Mouse (Mus musculus) E14TG2a.4 (cell line): ENCODE measurements around the gene Kctd6.

Experiments used
- H3K27me3 ChIP-seq: 2 replicates; pipeline ENCODE4 v1.6.1; 2014; ENCODE audit warnings: low read length, control low read depth; ENCODE audit not compliant: insufficient read depth
- H3K36me3 ChIP-seq: 2 replicates; pipeline ENCODE4 v1.6.1; 2014; ENCODE audit warnings: low read length, control low read depth; ENCODE audit not compliant: insufficient read depth
- H3K4me1 ChIP-seq: replicated peaks from 2 replicates; pipeline ENCODE4 v1.6.1; 2014; ENCODE audit warnings: low read depth, low read length, control low read depth
- H3K4me3 ChIP-seq: replicated peaks from 2 replicates; pipeline ENCODE4 v1.5.1; 2014; ENCODE audit warnings: mild to moderate bottlenecking, low read length
- H3K9me3 ChIP-seq: 2 replicates; pipeline ENCODE4 v1.6.1; 2014; ENCODE audit warnings: low read length, control low read depth
- CTCF ChIP-seq: conservative IDR thresholded peaks from 2 replicates; pipeline ENCODE4 v1.5.1; 2014; ENCODE audit warnings: low read length
- NANOG ChIP-seq: IDR thresholded peaks from 2 replicates; pipeline ENCODE4 v1.6.1; 2014; ENCODE audit warnings: borderline replicate concordance, low read length, mixed read lengths
- POU5F1 ChIP-seq: IDR thresholded peaks from 2 replicates; pipeline ENCODE4 v1.6.1; 2014; ENCODE audit warnings: low read length, borderline replicate concordance

Gene Kctd6

GRCm38 (mm10) chr14:8186278-8187045 lies 27.5 kb upstream of the Kctd6 start:
- TF ChIP-seq POU5F1 (no peak), CTCF (no peak), NANOG (no peak)
- Histone ChIP-seq H3K27me3 (no peaks in the 10 kb centered on the region), H3K4me3 (no peak overlapping the region), H3K4me1 (no peaks in the 10 kb centered on the region), H3K36me3 (peaks cover 4% of the 10 kb centered on the region; the same call in 1 of the 2 replicates), H3K9me3 (peaks cover 68% of the 10 kb centered on the region)

- Histone ChIP-seq H3K36me3 (peaks cover 4% of the 10 kb centered on the region; the same call in 1 of the 2 replicates), H3K4me3 (no peak overlapping the region), H3K4me1 (no peaks in the 10 kb centered on the region), H3K27me3 (no peaks in the 10 kb centered on the region), H3K9me3 (peaks cover 60% of the 10 kb centered on the region)
- no peak for TF ChIP-seq NANOG
- no peak for TF ChIP-seq CTCF
- TF ChIP-seq POU5F1: no peak
These were observed 23.4 kb upstream of the Kctd6 start for GRCm38 (mm10) chr14:8190556-8190955.

- Histone ChIP-seq H3K36me3 (peaks cover 4% of the 10 kb centered on the region; the same call in 1 of the 2 replicates), H3K9me3 (peaks cover 56% of the 10 kb centered on the region), H3K27me3 (no peaks in the 10 kb centered on the region), H3K4me3 (no peak overlapping the region), H3K4me1 (no peaks in the 10 kb centered on the region)
- TF ChIP-seq CTCF: no peak
- TF ChIP-seq NANOG: no peak
- TF ChIP-seq POU5F1: no peak
These were observed 22.5 kb upstream of the Kctd6 start for GRCm38 (mm10) chr14:8191331-8191965.

GRCm38 (mm10) chr14:8192727-8193126 lies 21.2 kb upstream of the Kctd6 start:
- no peak for TF ChIP-seq NANOG
- TF ChIP-seq POU5F1: no peak
- no peak for TF ChIP-seq CTCF
- Histone ChIP-seq H3K27me3 (no peaks in the 10 kb centered on the region), H3K4me3 (no peak overlapping the region), H3K36me3 (peaks cover 4% of the 10 kb centered on the region; the same call in 1 of the 2 replicates), H3K9me3 (peaks cover 43% of the 10 kb centered on the region), H3K4me1 (no peaks in the 10 kb centered on the region)

GRCm38 (mm10) chr14:8200769-8201168 lies 13.2 kb upstream of the Kctd6 start:
- TF ChIP-seq NANOG (no peak), POU5F1 (no peak), CTCF (no peak)
- Histone ChIP-seq H3K4me3 (no peak overlapping the region), H3K27me3 (no peaks in the 10 kb centered on the region), H3K36me3 (no peaks in the 10 kb centered on the region), H3K4me1 (peaks cover 4% of the 10 kb centered on the region), H3K9me3 (no peaks in the 10 kb centered on the region)

- no peaks in the 10 kb centered on the region for H3K9me3 ChIP-seq
- no peak overlapping the region for H3K4me3 ChIP-seq
- no peak for TF ChIP-seq CTCF
- no peak for TF ChIP-seq POU5F1
- TF ChIP-seq NANOG: no peak
- no peaks in the 10 kb centered on the region for H3K36me3 ChIP-seq
- H3K27me3 ChIP-seq: no peaks in the 10 kb centered on the region
- H3K4me1 ChIP-seq: peaks cover 14% of the 10 kb centered on the region
These were observed 12.2 kb upstream of the Kctd6 start for GRCm38 (mm10) chr14:8201715-8202114.

GRCm38 (mm10) chr14:8206179-8206910 lies 7.6 kb upstream of the Kctd6 start:
- Histone ChIP-seq H3K27me3 (no peaks in the 10 kb centered on the region), H3K9me3 (no peaks in the 10 kb centered on the region), H3K4me1 (peaks cover 37% of the 10 kb centered on the region), H3K4me3 (no peak overlapping the region), H3K36me3 (no peaks in the 10 kb centered on the region)
- TF ChIP-seq NANOG (no peak), POU5F1 (no peak), CTCF (no peak)

GRCm38 (mm10) chr14:8207105-8207504 lies 6.8 kb upstream of the Kctd6 start:
- H3K4me1 ChIP-seq: peaks cover 33% of the 10 kb centered on the region
- H3K4me3 ChIP-seq: no peak overlapping the region
- no peaks in the 10 kb centered on the region for H3K27me3 ChIP-seq
- H3K36me3 ChIP-seq: no peaks in the 10 kb centered on the region
- TF ChIP-seq POU5F1 (no peak), NANOG (peak; percentile 60; the same call in 1 of the 2 replicates)
- H3K9me3 ChIP-seq: no peaks in the 10 kb centered on the region
